In the genomic region with DNA sequence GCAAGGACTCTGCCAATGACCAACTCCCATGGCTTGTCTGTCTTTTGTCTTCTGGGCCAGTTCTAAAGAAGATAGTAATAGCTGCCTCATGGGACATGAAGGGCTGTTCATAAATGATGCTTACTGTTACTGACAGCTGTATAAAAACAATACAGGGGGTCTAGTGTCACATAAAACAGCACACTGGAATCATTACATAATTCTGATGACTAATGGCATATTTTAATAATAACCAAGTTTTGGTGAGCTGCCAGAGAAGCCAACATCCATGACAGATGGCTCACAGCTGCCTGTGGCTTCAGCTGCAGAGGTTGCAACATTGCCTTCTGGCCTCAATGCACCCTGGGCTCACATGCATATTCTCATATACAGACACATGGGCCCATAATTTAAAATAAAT, we compare ENCODE assay signal across 10 mouse cellular contexts. TPM values are rescaled to one million over a fixed set of nuclear protein-coding genes. Genes with fewer than 3 reads are reported as not detected.
DNase-seq lines count a peak whose midpoint lies in the region; ATAC-seq lines count a peak whose summit lies in the region.
"Had no signal": no experiment of that assay in that cellular context is flagged by ENCODE, and none has a peak within 500 bp of the region (broad histone marks: within the 10 kb centered on the region; RNA-seq: fewer than 3 reads in every experiment).

No protein-coding gene starts in this region.

- no peaks in the 10 kb centered on the region for H3K27me3 ChIP-seq in heart, embryonic 11.5 days (ENCODE audit: control insufficient read depth, insufficient read depth, low read length)
- no peaks in the 10 kb centered on the region for H3K27me3 ChIP-seq in liver, embryonic 12.5 days (replicated peaks)

- no peak for ATAC-seq in heart, embryonic 11.5 days (replicated peaks; ENCODE audit: insufficient number of reproducible peaks, low FRiP score, low TSS enrichment)
- ATAC-seq in liver, embryonic 12.5 days, result no peak

- peaks cover 2% of the 10 kb centered on the region; the same call in 1 of the 2 replicates for H3K4me1 ChIP-seq in heart, embryonic 11.5 days (ENCODE audit: control insufficient read depth, insufficient read depth, low read length)
- H3K4me1 ChIP-seq in liver, embryonic 12.5 days, result no peaks in the 10 kb centered on the region

- H3K36me3 ChIP-seq in heart, embryonic 11.5 days (ENCODE audit: control insufficient read depth, insufficient read depth, low read length), result no peaks in the 10 kb centered on the region
- no peaks in the 10 kb centered on the region for H3K36me3 ChIP-seq in liver, embryonic 12.5 days

- no peak overlapping the region for H3K9ac ChIP-seq in heart, embryonic 11.5 days (ENCODE audit: low read depth, low read length)
- H3K9ac ChIP-seq in liver, embryonic 12.5 days, result no peak overlapping the region

- intact Hi-C loops in left cerebral cortex, postnatal 25 days (cut with DNase I), result no loop called here

- H3K9me3 ChIP-seq in heart, embryonic 11.5 days (replicated peaks; ENCODE audit: control insufficient read depth, low read length), result no peaks in the 10 kb centered on the region
- 0 out of 2 replicates have a peak, but pooled peaks cover 5% of the 10 kb centered on the region for H3K9me3 ChIP-seq in liver, embryonic 12.5 days (replicated peaks)

- H3K27ac ChIP-seq in heart, embryonic 11.5 days (ENCODE audit: low read depth, low read length), result no peak overlapping the region
- H3K27ac ChIP-seq in liver, embryonic 12.5 days, result no peak overlapping the region
- H3K27ac ChIP-seq: macrophage had no signal

- H3K4me2 ChIP-seq in heart, embryonic 11.5 days, result no peak overlapping the region
- no peak overlapping the region for H3K4me2 ChIP-seq in liver, embryonic 12.5 days

- no peak overlapping the region for H3K4me3 ChIP-seq in heart, embryonic 11.5 days (ENCODE audit: low read depth, low read length)
- H3K4me3 ChIP-seq in liver, embryonic 12.5 days, result no peak overlapping the region

- DNase-seq in heart, adult 11 months, result peak; percentile 97
- peak; percentile 51 for DNase-seq in 3134 (ENCODE audit: extremely low read depth, insufficient read length, low spot score)
- peak; percentile 58 for DNase-seq in fibroblast of lung, adult 2 months (ENCODE audit: low read depth)
- peak; percentile 72 for DNase-seq in kidney, postnatal 10 days
- DNase-seq in left cerebral cortex, postnatal 25 days (ENCODE audit: low spot score in 2 of 2), result no peak
- DNase-seq in thymus, adult 18-20 months, result no peak
- DNase-seq: thymus, adult 2 months had no signal

RNA-seq across cellular contexts. Expression of gene Fam13c, which starts 56.7 kb away (rescaled TPM):
- 8.2 TPM in 2 replicates for polyA plus RNA-seq in heart, embryonic 11.5 days (2014; fragmentation: Nextera tagmentation; extraction: Ambion mirVana)
- total RNA-seq in left cerebral cortex, postnatal 25 days (2021), result 10 to 100 TPM; 59.4 to 60.7 TPM
- polyA plus RNA-seq in liver, embryonic 12.5 days (2016; fragmentation: Nextera tagmentation; extraction: Ambion mirVana), result 0.56 and 0.85 TPM in 2 replicates
- polyA plus RNA-seq: macrophage had no signal

Comparison
In these comparisons a context has a peak if more than half of its experiments do, and no peak if none do; other contexts are left out.
1. DNase-seq: peak in heart, adult 11 months (single experiment), 3134 (single experiment), fibroblast of lung, adult 2 months (single experiment) and kidney, postnatal 10 days (single experiment); none in left cerebral cortex, postnatal 25 days (0 of 2) and thymus, adult 18-20 months (0 of 2).